Mouse (Mus musculus) forebrain, embryonic 14.5 days (tissue): Measurements from ENCODE around the gene Dcaf4. TPM values are rescaled to one million over a fixed set of nuclear protein-coding genes. Genes with fewer than 3 reads are reported as not detected.

Source experiments
- ATAC-seq: fragments of 200-750 bp; cut with Nextera tagmentation; 2 replicates; pipeline ENCODE4 v1.8.0; 2017; ENCODE audit warnings: mild to moderate bottlenecking, moderate library complexity
- DNase-seq: peaks from one replicate; pipeline ENCODE4 v3.0.0-alpha.2; 2015; ENCODE audit warnings: low spot score
- H3K27ac ChIP-seq: fragments of 300-500 bp; sonication (generic); 2 replicates; pipeline ENCODE4 v1.5.1; 2014; ENCODE audit warnings: low read depth, mild to moderate bottlenecking, control low read depth, low read length, moderate library complexity
- H3K27me3 ChIP-seq: fragments of 300-500 bp; sonication (generic); replicated peaks from 2 replicates; pipeline ENCODE4 v1.6.1; 2014; ENCODE audit warnings: low read length, control low read depth, mixed read lengths; ENCODE audit not compliant: control insufficient read depth, insufficient read depth
- H3K36me3 ChIP-seq: fragments of 300-500 bp; sonication (generic); 2 replicates; pipeline ENCODE4 v1.6.1; 2014; ENCODE audit warnings: low read length, control low read depth; ENCODE audit not compliant: control insufficient read depth, insufficient read depth
- H3K4me1 ChIP-seq: fragments of 300-500 bp; sonication (generic); 2 replicates; pipeline ENCODE4 v1.6.1; 2014; ENCODE audit warnings: antibody characterized with exemption, low read length, control low read depth; ENCODE audit not compliant: control insufficient read depth, insufficient read depth
- H3K4me2 ChIP-seq: fragments of 300-500 bp; sonication (generic); 2 replicates; pipeline ENCODE4 v1.6.1; 2014; ENCODE audit warnings: mild to moderate bottlenecking, control low read depth, low read length
- H3K4me3 ChIP-seq: fragments of 300-500 bp; sonication (generic); 2 replicates; pipeline ENCODE4 v1.5.1; 2014; ENCODE audit warnings: low read depth, low read length, control low read depth
- H3K9ac ChIP-seq: fragments of 300-500 bp; sonication (generic); 2 replicates; pipeline ENCODE4 v1.6.1; 2014; ENCODE audit warnings: mild to moderate bottlenecking, low read length, control low read depth, moderate library complexity
- H3K9me3 ChIP-seq: fragments of 300-500 bp; sonication (generic); replicated peaks from 2 replicates; pipeline ENCODE4 v1.6.1; 2016; ENCODE audit warnings: low read length, control low read depth, mixed read lengths; ENCODE audit not compliant: control insufficient read depth
- WGBS: fragments of 180-500 bp; shearing (Covaris S2); extraction: QIAGEN DNeasy Blood & Tissue Kit; methylation state at CpG from one replicate; pipeline ENCODE4 v1.1.7; 2014; 5-methylcytosine and 5-hydroxymethylcytosine counted together
- polyA plus RNA-seq: library from polyadenylated mRNA; unstranded; fragments of >200 nt; fragmentation: Nextera tagmentation; extraction: Ambion mirVana; gene quantifications from 2 replicates; pipeline ENCODE4 v1.2.1, GENCODE M21; 2014

The Dcaf4 gene
- polyA plus RNA-seq, 1 experiment from 2014 or later, result 41.9 TPM

- Histone ChIP-seq H3K36me3 (no peaks in the 10 kb centered on the region), H3K9me3 (0 out of 2 replicates have a peak, but pooled peaks cover 5% of the 10 kb centered on the region), H3K27me3 (0 out of 2 replicates have a peak, but pooled peaks cover 4% of the 10 kb centered on the region), H3K4me2 (no peak overlapping the region), H3K4me1 (peaks cover 9% of the 10 kb centered on the region), H3K9ac (no peak overlapping the region), H3K4me3 (no peak overlapping the region), H3K27ac (no peak overlapping the region)
- DNase-seq (no peak), ATAC-seq (no peak)
- WGBS, result 42% methylated on average over 1 of the region's 1 CpGs
Observed at GRCm38 (mm10) chr12:83491609-83492008, 28.7 kb upstream of the Dcaf4 start.

- H3K27me3 ChIP-seq, result 0 out of 2 replicates have a peak, but pooled peaks cover 4% of the 10 kb centered on the region
- H3K4me3 ChIP-seq, result no peak overlapping the region
- H3K4me2 ChIP-seq, result no peak overlapping the region
- WGBS, result 89% methylated on average over 3 of the region's 3 CpGs
- no peak overlapping the region for H3K9ac ChIP-seq
- ATAC-seq (no peak), DNase-seq (no peak)
- 0 out of 2 replicates have a peak, but pooled peaks cover 5% of the 10 kb centered on the region for H3K9me3 ChIP-seq
- H3K4me1 ChIP-seq, result peaks cover 9% of the 10 kb centered on the region
- no peaks in the 10 kb centered on the region for H3K36me3 ChIP-seq
- H3K27ac ChIP-seq, result no peak overlapping the region
Observed at GRCm38 (mm10) chr12:83492808-83493207, 27.5 kb upstream of the Dcaf4 start.

GRCm38 (mm10) chr12:83494196-83494595, 26.1 kb upstream of the Dcaf4 start:
- Histone ChIP-seq H3K4me1 (no peaks in the 10 kb centered on the region; the same call in 1 of the 2 replicates), H3K9ac (no peak overlapping the region), H3K27ac (no peak overlapping the region), H3K36me3 (no peaks in the 10 kb centered on the region), H3K4me3 (no peak overlapping the region), H3K27me3 (no peaks in the 10 kb centered on the region), H3K4me2 (no peak overlapping the region), H3K9me3 (0 out of 2 replicates have a peak, but pooled peaks cover 5% of the 10 kb centered on the region)
- no peak for ATAC-seq
- no peak for DNase-seq
- 89% methylated on average over 9 of the region's 9 CpGs for WGBS

- no peak for ATAC-seq
- no peaks in the 10 kb centered on the region for H3K4me1 ChIP-seq
- no peak overlapping the region for H3K4me3 ChIP-seq
- no peak overlapping the region for H3K27ac ChIP-seq
- DNase-seq, result no peak
- no peaks in the 10 kb centered on the region for H3K27me3 ChIP-seq
- H3K9ac ChIP-seq, result no peak overlapping the region
- no peak overlapping the region for H3K4me2 ChIP-seq
- WGBS, result 76% methylated on average over 4 of the region's 4 CpGs
- 0 out of 2 replicates have a peak, but pooled peaks cover 5% of the 10 kb centered on the region for H3K9me3 ChIP-seq
- no peaks in the 10 kb centered on the region for H3K36me3 ChIP-seq
Observed at GRCm38 (mm10) chr12:83495248-83495960, 24.9 kb upstream of the Dcaf4 start.

GRCm38 (mm10) chr12:83495961-83496282, 24.3 kb upstream of the Dcaf4 start:
- 79% methylated on average over 9 of the region's 9 CpGs for WGBS
- H3K4me2 ChIP-seq, result no peak overlapping the region
- no peaks in the 10 kb centered on the region for H3K36me3 ChIP-seq
- no peak for DNase-seq
- H3K27me3 ChIP-seq, result no peaks in the 10 kb centered on the region
- no peak overlapping the region for H3K27ac ChIP-seq
- no peak for ATAC-seq
- no peak overlapping the region for H3K9ac ChIP-seq
- no peaks in the 10 kb centered on the region for H3K4me1 ChIP-seq
- no peak overlapping the region for H3K4me3 ChIP-seq
- 0 out of 2 replicates have a peak, but pooled peaks cover 5% of the 10 kb centered on the region for H3K9me3 ChIP-seq

GRCm38 (mm10) chr12:83496336-83496735, 23.9 kb upstream of the Dcaf4 start:
- Histone ChIP-seq H3K27me3 (no peaks in the 10 kb centered on the region), H3K9ac (no peak overlapping the region), H3K36me3 (no peaks in the 10 kb centered on the region), H3K4me3 (no peak overlapping the region), H3K9me3 (0 out of 2 replicates have a peak, but pooled peaks cover 3% of the 10 kb centered on the region), H3K27ac (no peak overlapping the region), H3K4me2 (no peak overlapping the region), H3K4me1 (no peaks in the 10 kb centered on the region)
- WGBS, result 68% methylated on average over 4 of the region's 4 CpGs
- DNase-seq (no peak), ATAC-seq (no peak)

- H3K9ac ChIP-seq, result no peak overlapping the region
- no peaks in the 10 kb centered on the region for H3K9me3 ChIP-seq
- no peak overlapping the region for H3K4me3 ChIP-seq
- no peak overlapping the region for H3K27ac ChIP-seq
- no peak for ATAC-seq
- DNase-seq, result no peak
- H3K4me2 ChIP-seq, result no peak overlapping the region
- no peaks in the 10 kb centered on the region for H3K4me1 ChIP-seq
- no peaks in the 10 kb centered on the region for H3K27me3 ChIP-seq
- WGBS, result 66% methylated on average over 6 of the region's 6 CpGs
- H3K36me3 ChIP-seq, result no peaks in the 10 kb centered on the region
Observed at GRCm38 (mm10) chr12:83496736-83497135, 23.5 kb upstream of the Dcaf4 start.

GRCm38 (mm10) chr12:83497959-83498358, 22.3 kb upstream of the Dcaf4 start:
- Histone ChIP-seq H3K4me1 (no peaks in the 10 kb centered on the region), H3K9ac (no peak overlapping the region), H3K9me3 (no peaks in the 10 kb centered on the region), H3K36me3 (no peaks in the 10 kb centered on the region), H3K4me3 (no peak overlapping the region), H3K27ac (no peak overlapping the region), H3K27me3 (no peaks in the 10 kb centered on the region), H3K4me2 (no peak overlapping the region)
- DNase-seq (no peak), ATAC-seq (no peak)
- WGBS, result 83% methylated on average over 3 of the region's 3 CpGs

- no peak for DNase-seq
- no peaks in the 10 kb centered on the region for H3K27me3 ChIP-seq
- no peaks in the 10 kb centered on the region for H3K36me3 ChIP-seq
- no peak overlapping the region for H3K27ac ChIP-seq
- H3K4me3 ChIP-seq, result no peak overlapping the region
- no peaks in the 10 kb centered on the region for H3K9me3 ChIP-seq
- no peak for ATAC-seq
- no peak overlapping the region for H3K9ac ChIP-seq
- H3K4me2 ChIP-seq, result no peak overlapping the region
- 76% methylated on average over 5 of the region's 5 CpGs for WGBS
- no peaks in the 10 kb centered on the region for H3K4me1 ChIP-seq
Observed at GRCm38 (mm10) chr12:83499256-83499655, 21.0 kb upstream of the Dcaf4 start.
